Comparison of ENCODE assay signal across 8 mouse cellular contexts in genomic region chrX:8948130-8948805, GRCm38 (mm10). TPM values are rescaled to one million over a fixed set of nuclear protein-coding genes. Genes with fewer than 3 reads are reported as not detected.
DNase-seq lines count a peak whose midpoint lies in the region; ATAC-seq lines count a peak whose summit lies in the region.
"Not testable (repeated sequence)": the region's sequence is repeated elsewhere in the genome, so short reads cannot be mapped to it uniquely, and the experiment has no call there.
"Had no signal": no experiment of that assay in that cellular context is flagged by ENCODE, and none has a peak within 500 bp of the region (broad histone marks: within the 10 kb centered on the region; RNA-seq: fewer than 3 reads in every experiment).

No protein-coding gene starts in this region.

- not testable (repeated sequence) for H3K4me2 ChIP-seq in midbrain, embryonic 12.5 days (replicated peaks)

- 24% methylated on average over 5 of the region's 7 CpGs for WGBS in midbrain, embryonic 12.5 days

- DNase-seq in adrenal gland, adult 18-20 months (ENCODE audit: low spot score in 2 of 2), result peak; percentile 63 to 68
- DNase-seq in embryo, embryonic 10 days (ENCODE audit: low spot score), result peak; percentile 88
- peak; percentile 41 for DNase-seq in gastrocnemius, postnatal 25 days
- DNase-seq in kidney, adult 18-20 months, result peak; percentile 88
- peak; percentile 76 to 80 for DNase-seq in left cerebral cortex, postnatal 10 days (ENCODE audit: extremely low spot score in 1 of 2, low spot score in 2 of 2)
- peak; percentile 14 for DNase-seq in skeletal muscle tissue, adult 2 months (ENCODE audit: low read depth, low spot score)

- H3K27me3 ChIP-seq in midbrain, embryonic 12.5 days, result not testable (repeated sequence)

- not testable (repeated sequence) for H3K9me3 ChIP-seq in midbrain, embryonic 12.5 days

- not testable (repeated sequence) for H3K4me1 ChIP-seq in midbrain, embryonic 12.5 days

- H3K4me3 ChIP-seq in midbrain, embryonic 12.5 days, result not testable (repeated sequence)

- intact Hi-C loops in left cerebral cortex, postnatal 10 days (cut with DNase I), result not testable (repeated sequence)

- not testable (repeated sequence) for H3K27ac ChIP-seq in midbrain, embryonic 12.5 days (replicated peaks)

- not testable (repeated sequence) for H3K36me3 ChIP-seq in midbrain, embryonic 12.5 days

- ATAC-seq in midbrain, embryonic 12.5 days (ENCODE audit: low FRiP score, low read depth), result peak; percentile 70

- not testable (repeated sequence) for H3K9ac ChIP-seq in midbrain, embryonic 12.5 days (replicated peaks)

RNA-seq across cellular contexts. Expression of gene Fthl17b, which starts 14.5 kb away (rescaled TPM):
- total RNA-seq in adrenal gland, adult 18-20 months (2021), result not detected
- not detected for total RNA-seq in gastrocnemius, postnatal 25 days (2021)
- total RNA-seq in left cerebral cortex, postnatal 10 days (2021), result not detected
- polyA plus RNA-seq in midbrain, embryonic 12.5 days (2016; fragmentation: Nextera tagmentation; extraction: Ambion mirVana), result not detected in 2 replicates
- polyA plus RNA-seq: heart, embryonic 13.5 days had no signal

RNA-seq across cellular contexts. Expression of gene Fthl17c, which starts 28.1 kb away (rescaled TPM):
- total RNA-seq in adrenal gland, adult 18-20 months (2021), result not detected
- total RNA-seq in gastrocnemius, postnatal 25 days (2021), result not detected
- not detected for total RNA-seq in left cerebral cortex, postnatal 10 days (2021)
- not detected in 2 replicates for polyA plus RNA-seq in midbrain, embryonic 12.5 days (2016; fragmentation: Nextera tagmentation; extraction: Ambion mirVana)
- polyA plus RNA-seq: heart, embryonic 13.5 days had no signal

RNA-seq across cellular contexts. Expression of gene Fthl17d, which starts 38.3 kb away (rescaled TPM):
- not detected for total RNA-seq in adrenal gland, adult 18-20 months (2021)
- not detected for total RNA-seq in gastrocnemius, postnatal 25 days (2021)
- not detected for total RNA-seq in left cerebral cortex, postnatal 10 days (2021)
- not detected in 2 replicates for polyA plus RNA-seq in midbrain, embryonic 12.5 days (2016; fragmentation: Nextera tagmentation; extraction: Ambion mirVana)
- polyA plus RNA-seq: heart, embryonic 13.5 days had no signal

RNA-seq across cellular contexts. Expression of gene B630019K06Rik, which starts 56.1 kb away (rescaled TPM):
- 10 to 100 TPM; 11.5 to 12.6 TPM for total RNA-seq in adrenal gland, adult 18-20 months (2021)
- total RNA-seq in gastrocnemius, postnatal 25 days (2021), result under 1 TPM; 0.33 to 0.46 TPM
- 10 to 100 TPM; 22.7 to 25.5 TPM for total RNA-seq in left cerebral cortex, postnatal 10 days (2021)
- 15.8 and 16.5 TPM in 2 replicates for polyA plus RNA-seq in midbrain, embryonic 12.5 days (2016; fragmentation: Nextera tagmentation; extraction: Ambion mirVana)

Comparison
In these comparisons a context has a peak if more than half of its experiments do, and no peak if none do; other contexts are left out.
1. DNase-seq: peak in every context shown above with its lines; median percentile 88 in embryo, embryonic 10 days; 88 in kidney, adult 18-20 months; 78 in left cerebral cortex, postnatal 10 days; 66 in adrenal gland, adult 18-20 months; 41 in gastrocnemius, postnatal 25 days; 14 in skeletal muscle tissue, adult 2 months.